Mouse (Mus musculus): ENCODE measurements around the gene Birc7. TPM values are rescaled to one million over a fixed set of nuclear protein-coding genes. Genes with fewer than 3 reads are reported as not detected.

Birc7 gene
- total and polyA plus RNA-seq, 3 experiments: not detected

GRCm38 (mm10) chr2:180890422-180891074 lies 38.3 kb upstream of the Birc7 start:
- no peak overlapping the region for H3K9ac ChIP-seq (ENCODE audit: low read depth, low read length)
- peaks cover 29% of the 10 kb centered on the region for H3K27me3 ChIP-seq (ENCODE audit: control insufficient read depth, insufficient read depth, low read length)
- H3K27ac ChIP-seq: no peak overlapping the region
- no peaks in the 10 kb centered on the region for H3K36me3 ChIP-seq (ENCODE audit: control insufficient read depth, insufficient read depth, low read length)
- no peaks in the 10 kb centered on the region for H3K79me2 ChIP-seq (replicated peaks; ENCODE audit: control insufficient read depth, insufficient read depth, low read length)
- 4% methylated on average over 29 of the region's 29 CpGs for WGBS
- intact Hi-C loops (cut with DNase I): loop anchor here (5.0 kb wide), 1 partner anchor 93 kb away; no protein-coding TSS in a partner anchor
- no peak for TF ChIP-seq POLR2A (IDR thresholded peaks at IDR 0.05; ENCODE audit: insufficient read depth, low read depth, low read length)
- no peak for TF ChIP-seq EP300 (IDR thresholded peaks at IDR 0.05; ENCODE audit: insufficient read depth, low read depth, low read length)
- TF ChIP-seq CTCF (IDR thresholded peaks at IDR 0.05): no peak
- no peak for DNase-seq
- H3K4me3 ChIP-seq: no peak overlapping the region
- H3K4me1 ChIP-seq (ENCODE audit: control insufficient read depth, insufficient read depth, low read length): no peaks in the 10 kb centered on the region; the same call in 1 of the 2 replicates

- Histone ChIP-seq H3K4me1 (ENCODE audit: control insufficient read depth, insufficient read depth, low read length) (no peaks in the 10 kb centered on the region; the same call in 1 of the 2 replicates), H3K79me2 (replicated peaks; ENCODE audit: control insufficient read depth, insufficient read depth, low read length) (no peaks in the 10 kb centered on the region), H3K4me3 (no peak overlapping the region), H3K9ac (ENCODE audit: low read depth, low read length) (no peak overlapping the region), H3K27me3 (ENCODE audit: control insufficient read depth, insufficient read depth, low read length) (peaks cover 32% of the 10 kb centered on the region), H3K36me3 (ENCODE audit: control insufficient read depth, insufficient read depth, low read length) (no peaks in the 10 kb centered on the region), H3K27ac (no peak overlapping the region)
- no peak for DNase-seq
- intact Hi-C loops (cut with DNase I): loop anchor here (5.0 kb wide), 1 partner anchor 94 kb away; no protein-coding TSS in a partner anchor
- WGBS: 3% methylated on average over 37 of the region's 37 CpGs
- TF ChIP-seq CTCF (IDR thresholded peaks at IDR 0.05) (no peak), POLR2A (IDR thresholded peaks at IDR 0.05; ENCODE audit: insufficient read depth, low read depth, low read length) (no peak), EP300 (IDR thresholded peaks at IDR 0.05; ENCODE audit: insufficient read depth, low read depth, low read length) (no peak)
Observed at GRCm38 (mm10) chr2:180891075-180891834, 37.6 kb upstream of the Birc7 start.

DNA sequence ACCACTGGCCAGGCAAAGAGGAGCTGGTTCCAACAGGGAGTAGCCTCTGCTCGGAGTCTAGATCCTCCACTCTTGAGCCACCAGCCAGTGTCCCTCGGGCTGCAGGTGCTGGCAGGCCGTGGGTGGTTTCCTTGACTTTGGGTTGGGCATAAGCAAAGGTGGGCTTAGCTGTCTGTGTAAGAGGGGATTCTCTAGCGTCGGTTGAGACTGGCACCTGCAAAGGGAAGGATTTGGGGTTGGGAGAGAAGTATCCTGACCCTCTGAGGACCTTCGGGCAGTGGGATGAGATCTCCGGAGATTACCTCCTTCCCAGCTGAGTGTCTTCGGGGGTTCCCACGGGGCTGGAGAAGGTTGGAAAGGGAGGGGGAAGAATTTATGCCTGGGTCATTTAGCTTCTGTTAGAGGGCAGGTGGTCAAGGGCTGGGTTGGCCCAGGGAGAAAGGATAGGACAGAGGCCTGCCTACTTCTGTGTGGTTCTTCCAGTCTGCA lies 36.9 kb upstream of the Birc7 start:
- DNase-seq: no peak
- H3K27me3 ChIP-seq (ENCODE audit: control insufficient read depth, insufficient read depth, low read length): peaks cover 32% of the 10 kb centered on the region
- 15% methylated on average over 9 of the region's 9 CpGs for whole genome bisulfite sequencing
- no peaks in the 10 kb centered on the region for H3K36me3 ChIP-seq (ENCODE audit: control insufficient read depth, insufficient read depth, low read length)
- no peak for TF ChIP-seq EP300 (IDR thresholded peaks at IDR 0.05; ENCODE audit: insufficient read depth, low read depth, low read length)
- TF ChIP-seq POLR2A (IDR thresholded peaks at IDR 0.05; ENCODE audit: insufficient read depth, low read depth, low read length): no peak
- no peak for TF ChIP-seq CTCF (IDR thresholded peaks at IDR 0.05)
- no peak overlapping the region for H3K27ac ChIP-seq
- no peak overlapping the region for H3K4me3 ChIP-seq
- no peak overlapping the region for H3K9ac ChIP-seq (ENCODE audit: low read depth, low read length)
- no peaks in the 10 kb centered on the region for H3K79me2 ChIP-seq (replicated peaks; ENCODE audit: control insufficient read depth, insufficient read depth, low read length)
- intact Hi-C loops (cut with DNase I): loop anchor here (5.0 kb wide), 1 partner anchor 95 kb away; no protein-coding TSS in a partner anchor
- no peaks in the 10 kb centered on the region; the same call in 1 of the 2 replicates for H3K4me1 ChIP-seq (ENCODE audit: control insufficient read depth, insufficient read depth, low read length)

DNA sequence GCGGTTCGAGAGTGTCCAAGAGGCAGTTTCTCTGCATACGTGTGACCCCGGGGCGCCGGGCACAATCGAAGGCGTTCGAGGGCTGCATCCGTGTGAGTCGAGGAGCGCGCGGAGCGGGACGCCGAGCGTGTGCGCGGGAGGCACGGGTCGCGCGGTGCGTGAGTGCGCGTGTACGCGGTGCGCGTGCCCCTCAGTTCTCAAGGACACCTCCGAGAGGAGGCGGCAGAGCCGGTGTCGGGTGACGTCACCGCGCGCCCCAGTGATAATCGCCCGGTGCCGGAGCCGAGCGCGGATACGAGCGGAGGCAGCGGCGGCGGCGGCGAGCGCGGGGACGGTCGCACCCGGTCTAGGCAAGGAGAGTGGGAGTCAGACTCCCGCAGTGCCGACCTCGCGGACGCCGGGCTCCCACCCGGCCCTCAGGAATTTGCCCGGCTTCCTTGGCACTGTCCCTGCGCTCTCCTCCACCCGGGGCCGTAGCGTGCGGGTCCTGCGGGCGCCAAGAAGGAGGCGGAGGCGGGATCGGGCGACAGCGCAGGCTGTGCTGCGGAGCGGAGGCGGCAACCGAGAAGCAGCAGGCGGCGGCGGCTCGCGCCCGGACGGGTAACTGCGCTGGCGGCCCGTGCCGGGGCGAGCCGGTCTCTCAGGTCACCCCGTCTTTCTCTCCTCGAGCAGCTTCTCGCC lies 35.8 kb upstream of the Birc7 start:
- Histone ChIP-seq H3K79me2 (replicated peaks; ENCODE audit: control insufficient read depth, insufficient read depth, low read length) (no peaks in the 10 kb centered on the region), H3K27ac (no peak overlapping the region), H3K9ac (ENCODE audit: low read depth, low read length) (no peak overlapping the region), H3K36me3 (ENCODE audit: control insufficient read depth, insufficient read depth, low read length) (no peaks in the 10 kb centered on the region), H3K27me3 (ENCODE audit: control insufficient read depth, insufficient read depth, low read length) (peaks cover 32% of the 10 kb centered on the region), H3K4me1 (ENCODE audit: control insufficient read depth, insufficient read depth, low read length) (no peaks in the 10 kb centered on the region; the same call in 1 of the 2 replicates), H3K4me3 (peak overlapping the region; percentile 48)
- WGBS: under 1% methylated on average over 92 of the region's 97 CpGs
- intact Hi-C loops (cut with DNase I): loop anchor here (5.0 kb wide), 1 partner anchor 96 kb away; no protein-coding TSS in a partner anchor
- no peak for TF ChIP-seq CTCF (IDR thresholded peaks at IDR 0.05)
- no peak for TF ChIP-seq EP300 (IDR thresholded peaks at IDR 0.05; ENCODE audit: insufficient read depth, low read depth, low read length)
- TF ChIP-seq POLR2A (IDR thresholded peaks at IDR 0.05; ENCODE audit: insufficient read depth, low read depth, low read length): no peak
- peak; percentile 19 to 43 for DNase-seq

DNA sequence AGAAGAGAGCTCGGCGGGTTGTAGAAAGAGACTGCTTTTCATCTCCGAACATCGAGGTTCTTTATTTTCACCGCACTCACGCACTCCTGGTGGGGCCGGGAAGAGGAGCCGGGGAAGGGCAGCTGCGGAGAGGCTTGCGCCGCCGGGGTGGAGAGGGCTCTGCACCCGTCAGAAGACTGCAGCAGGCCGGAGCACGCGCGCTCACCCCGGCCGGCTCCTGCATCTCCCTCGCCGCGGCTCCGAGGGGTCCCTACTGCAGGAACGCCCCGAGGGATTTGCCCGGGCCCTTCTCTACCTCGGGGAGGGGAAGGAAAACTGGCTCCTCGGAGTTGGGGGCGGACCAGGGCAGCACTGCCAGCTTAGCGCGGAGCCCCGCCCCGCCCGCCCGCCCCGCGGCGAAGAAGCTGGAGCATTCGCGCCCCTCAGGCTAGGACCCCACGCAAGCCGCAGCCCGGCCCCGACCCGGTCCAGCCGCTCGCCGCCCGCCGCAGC lies 35.2 kb upstream of the Birc7 start:
- intact Hi-C loops (cut with DNase I): loop anchor here (5.0 kb wide), 1 partner anchor 96 kb away; no protein-coding TSS in a partner anchor
- TF ChIP-seq CTCF (IDR thresholded peaks at IDR 0.05): no peak
- TF ChIP-seq EP300 (IDR thresholded peaks at IDR 0.05; ENCODE audit: insufficient read depth, low read depth, low read length): no peak
- TF ChIP-seq POLR2A (IDR thresholded peaks at IDR 0.05; ENCODE audit: insufficient read depth, low read depth, low read length): no peak
- Histone ChIP-seq H3K36me3 (ENCODE audit: control insufficient read depth, insufficient read depth, low read length) (no peaks in the 10 kb centered on the region), H3K4me3 (peak overlapping the region; percentile 48), H3K27me3 (ENCODE audit: control insufficient read depth, insufficient read depth, low read length) (peaks cover 32% of the 10 kb centered on the region), H3K4me1 (ENCODE audit: control insufficient read depth, insufficient read depth, low read length) (no peaks in the 10 kb centered on the region; the same call in 1 of the 2 replicates), H3K9ac (ENCODE audit: low read depth, low read length) (no peak overlapping the region), H3K79me2 (replicated peaks; ENCODE audit: control insufficient read depth, insufficient read depth, low read length) (no peaks in the 10 kb centered on the region), H3K27ac (no peak overlapping the region)
- DNase-seq: no peak
- WGBS: under 1% methylated on average over 46 of the region's 50 CpGs
